Mouse (Mus musculus) adrenal gland, postnatal 10 days (tissue): ENCODE data around the gene Dera. TPM values are rescaled to one million over a fixed set of nuclear protein-coding genes. Genes with fewer than 3 reads are reported as not detected.

Experiments used
- DNase-seq: peaks from one replicate; pipeline ENCODE4 v3.0.0; 2021; ENCODE audit warnings: mixed read lengths
- total RNA-seq, 2 experiments: library from RNA; stranded (reverse); gene quantifications; 2 replicates each; pipeline ENCODE4 v1.2.3; 2021

Gene Dera
- total RNA-seq, 2 experiments from 2014 or later: 28.9 to 31.6 TPM

- DNase-seq: no peak
Measured at GRCm38 (mm10) chr6:137886210-137886979, 132.0 kb downstream of the Dera start.

GRCm38 (mm10) chr6:137887258-137887657 is 132.9 kb downstream of the Dera start:
- no peak for DNase-seq

GRCm38 (mm10) chr6:137897671-137898070 is 143.3 kb downstream of the Dera start:
- DNase-seq: no peak

- DNase-seq: no peak
Measured at GRCm38 (mm10) chr6:137901255-137901654, 146.9 kb downstream of the Dera start.

Other genes starting within 250 kb of the Dera start
- 10 to 100 TPM; 23.3 to 26.0 TPM for gene Eps8, start 99.7 kb upstream of the Dera start, total RNA-seq
- 100 to 1,000 TPM; 102 to 113 TPM for gene Strap, start 19.5 kb upstream of the Dera start, total RNA-seq